ENCODE assay signal across 11 mouse cellular contexts in genomic region chr15:81891822-81892580, GRCm38 (mm10). TPM values are rescaled to one million over a fixed set of nuclear protein-coding genes. Genes with fewer than 3 reads are reported as not detected.
A peak's percentile ranks its signal among the peaks of the same experiment; 100 is the strongest.
DNase-seq lines count a peak whose midpoint lies in the region; ATAC-seq and TF ChIP-seq lines count a peak whose summit lies in the region.
"Had no signal": no experiment of that assay in that cellular context is flagged by ENCODE, and none has a peak within 500 bp of the region (broad histone marks: within the 10 kb centered on the region; RNA-seq: fewer than 3 reads in every experiment).

No protein-coding gene starts in this region.

- TF ChIP-seq EP300 in lung, postnatal 0 days (IDR thresholded peaks at IDR 0.05) = no peak

- DNase-seq in layer of hippocampus, adult 2 months (ENCODE audit: low spot score in 2 of 2) = no peak
- no peak for DNase-seq in layer of hippocampus, postnatal 25 days (ENCODE audit: extremely low spot score in 1 of 2, low spot score in 1 of 2)
- peak; percentile 26 for DNase-seq in G1E (ENCODE audit: low spot score)
- peak; percentile 7 for DNase-seq in mesoderm, embryonic 11.5 days (ENCODE audit: low read depth, low spot score)
- no peak for DNase-seq in lung, postnatal 0 days (ENCODE audit: low spot score)
- DNase-seq in cerebellum, postnatal 10 days = no peak
- DNase-seq: gastrocnemius, postnatal 36 days; left cerebral cortex, postnatal 4 days had no signal

- no peak overlapping the region for H3K9ac ChIP-seq in lung, postnatal 0 days (replicated peaks; ENCODE audit: low read depth)
- H3K9ac ChIP-seq: forebrain, embryonic 13.5 days; hindbrain, embryonic 12.5 days had no signal

- TF ChIP-seq CTCF in layer of hippocampus, adult 2 months (conservative IDR thresholded peaks at IDR 0.05) = no peak
- TF ChIP-seq CTCF in G1E (IDR thresholded peaks at IDR 0.05; ENCODE audit: low read depth, low read length) = no peak
- no peak for TF ChIP-seq CTCF in lung, postnatal 0 days (IDR thresholded peaks at IDR 0.05)

- peaks cover 94% of the 10 kb centered on the region for H3K36me3 ChIP-seq in G1E (replicated peaks)
- peaks cover 14% of the 10 kb centered on the region; the same call in 1 of the 2 replicates for H3K36me3 ChIP-seq in lung, postnatal 0 days (ENCODE audit: insufficient read depth, low read length)

- H3K4me2 ChIP-seq in lung, postnatal 0 days (replicated peaks; ENCODE audit: low read depth, low read length) = no peak overlapping the region
- H3K4me2 ChIP-seq: forebrain, embryonic 13.5 days; hindbrain, embryonic 12.5 days had no signal

- no peak overlapping the region for H3K4me3 ChIP-seq in layer of hippocampus, adult 2 months
- peak overlapping the region; percentile 28; the same call in 1 of the 2 replicates for H3K4me3 ChIP-seq in G1E (ENCODE audit: low read depth, low read length)
- H3K4me3 ChIP-seq in lung, postnatal 0 days (ENCODE audit: low read depth, low read length) = no peak overlapping the region
- H3K4me3 ChIP-seq: forebrain, embryonic 13.5 days; hindbrain, embryonic 12.5 days had no signal

- peak; percentile 54; the same call in 1 of the 2 replicates for ATAC-seq in G1E (ENCODE audit: extremely low read depth, insufficient number of reproducible peaks, low FRiP score, poor library complexity, severe bottlenecking)
- ATAC-seq in erythroid progenitor cell, adult 5-6 weeks (replicated peaks; ENCODE audit: low FRiP score, poor library complexity, severe bottlenecking) = peak; percentile 92
- no peak for ATAC-seq in lung, postnatal 0 days
- ATAC-seq: forebrain, embryonic 13.5 days had no signal

- no peaks in the 10 kb centered on the region for H3K9me3 ChIP-seq in G1E (replicated peaks)
- H3K9me3 ChIP-seq in lung, postnatal 0 days (ENCODE audit: low read length) = no peaks in the 10 kb centered on the region
- H3K9me3 ChIP-seq: forebrain, embryonic 13.5 days; hindbrain, embryonic 12.5 days had no signal

- peaks cover 41% of the 10 kb centered on the region for H3K4me1 ChIP-seq in G1E (ENCODE audit: insufficient read depth, low read depth, low read length)
- no peaks in the 10 kb centered on the region for H3K4me1 ChIP-seq in lung, postnatal 0 days (ENCODE audit: insufficient read depth, low read depth, low read length)
- H3K4me1 ChIP-seq: forebrain, embryonic 13.5 days; hindbrain, embryonic 12.5 days had no signal

- 81% methylated on average over 8 of the region's 8 CpGs for WGBS in lung, postnatal 0 days

- H3K27ac ChIP-seq in layer of hippocampus, adult 2 months = peak overlapping the region; percentile 43; the same call in 1 of the 2 replicates
- no peak overlapping the region for H3K27ac ChIP-seq in lung, postnatal 0 days (ENCODE audit: low read length)
- H3K27ac ChIP-seq: forebrain, embryonic 13.5 days; hindbrain, embryonic 12.5 days had no signal

- no peaks in the 10 kb centered on the region for H3K27me3 ChIP-seq in G1E (ENCODE audit: insufficient read depth, low read length)
- H3K27me3 ChIP-seq in lung, postnatal 0 days (replicated peaks; ENCODE audit: insufficient read depth, low read length) = no peaks in the 10 kb centered on the region
- H3K27me3 ChIP-seq: forebrain, embryonic 13.5 days; hindbrain, embryonic 12.5 days had no signal

RNA-seq across cellular contexts. Expression of gene Aco2, which starts 19.9 kb away (rescaled TPM):
- 100 to 1,000 TPM; 442 to 446 TPM for total RNA-seq in layer of hippocampus, adult 2 months (2021)
- 100 to 1,000 TPM; 475 to 495 TPM for total RNA-seq in layer of hippocampus, postnatal 25 days (2021)
- total RNA-seq in G1E (2014; fragmentation: Nextera tagmentation) (152 and 177 TPM in 2 replicates), G1E (2017) (124 and 140 TPM in 2 replicates)
- 142 TPM in 2 replicates for polyA plus RNA-seq in G1E (2012)
- 44.4 and 51.5 TPM in 2 replicates for total RNA-seq in erythroid progenitor cell, adult 5-6 weeks (2015; ENCODE audit: low replicate concordance)
- total RNA-seq in erythroid progenitor cell, adult 5-6 weeks (2017; ENCODE audit: low replicate concordance) = 72.2 and 113 TPM in 2 replicates
- 89.2 and 90.8 TPM in 2 replicates for polyA plus RNA-seq in lung, postnatal 0 days (2015; fragmentation: Nextera tagmentation; extraction: Ambion mirVana)

RNA-seq across cellular contexts. Expression of gene Phf5a, which starts 20.3 kb away (rescaled TPM):
- 10 to 100 TPM; 33.0 to 36.8 TPM for total RNA-seq in layer of hippocampus, adult 2 months (2021)
- total RNA-seq in layer of hippocampus, postnatal 25 days (2021) = 10 to 100 TPM; 32.6 to 40.0 TPM
- total RNA-seq in G1E (2014; fragmentation: Nextera tagmentation) (79.6 and 81.9 TPM in 2 replicates), G1E (2017) (99.2 and 121 TPM in 2 replicates)
- polyA plus RNA-seq in G1E (2012) = 8.0 and 10.3 TPM in 2 replicates
- 49.0 and 58.3 TPM in 2 replicates for total RNA-seq in erythroid progenitor cell, adult 5-6 weeks (2015; ENCODE audit: low replicate concordance)
- 18.6 and 46.0 TPM in 2 replicates for total RNA-seq in erythroid progenitor cell, adult 5-6 weeks (2017; ENCODE audit: low replicate concordance)
- 80.3 and 88.8 TPM in 2 replicates for polyA plus RNA-seq in lung, postnatal 0 days (2015; fragmentation: Nextera tagmentation; extraction: Ambion mirVana)

RNA-seq across cellular contexts. Expression of gene Tob2, which starts 33.4 kb away (rescaled TPM):
- total RNA-seq in layer of hippocampus, adult 2 months (2021) = 10 to 100 TPM; 28.6 to 38.4 TPM
- 10 to 100 TPM; 27.7 to 34.1 TPM for total RNA-seq in layer of hippocampus, postnatal 25 days (2021)
- total RNA-seq in G1E (2014; fragmentation: Nextera tagmentation) (30.4 and 32.3 TPM in 2 replicates), G1E (2017) (8.5 and 9.9 TPM in 2 replicates)
- polyA plus RNA-seq in G1E (2012) = 35.4 and 37.5 TPM in 2 replicates
- total RNA-seq in erythroid progenitor cell, adult 5-6 weeks (2015; ENCODE audit: low replicate concordance) = 9.7 and 10.5 TPM in 2 replicates
- 8.7 and 9.4 TPM in 2 replicates for total RNA-seq in erythroid progenitor cell, adult 5-6 weeks (2017; ENCODE audit: low replicate concordance)
- 24.8 and 30.0 TPM in 2 replicates for polyA plus RNA-seq in lung, postnatal 0 days (2015; fragmentation: Nextera tagmentation; extraction: Ambion mirVana)

RNA-seq across cellular contexts. Expression of gene Polr3h, which starts 34.0 kb away (rescaled TPM):
- total RNA-seq in layer of hippocampus, adult 2 months (2021) = 10 to 100 TPM; 44.8 to 51.4 TPM
- total RNA-seq in layer of hippocampus, postnatal 25 days (2021) = 10 to 100 TPM; 48.0 to 52.8 TPM
- total RNA-seq in G1E (2014; fragmentation: Nextera tagmentation) (6.8 and 8.4 TPM in 2 replicates), G1E (2017) (25.0 and 26.7 TPM in 2 replicates)
- polyA plus RNA-seq in G1E (2012) = 36.8 and 62.8 TPM in 2 replicates
- total RNA-seq in erythroid progenitor cell, adult 5-6 weeks (2015; ENCODE audit: low replicate concordance) = 1.1 and 6.7 TPM in 2 replicates
- 6.0 and 9.1 TPM in 2 replicates for total RNA-seq in erythroid progenitor cell, adult 5-6 weeks (2017; ENCODE audit: low replicate concordance)
- 41.8 and 43.1 TPM in 2 replicates for polyA plus RNA-seq in lung, postnatal 0 days (2015; fragmentation: Nextera tagmentation; extraction: Ambion mirVana)

RNA-seq across cellular contexts. Expression of gene Csdc2, which starts 44.6 kb away (rescaled TPM):
- total RNA-seq in layer of hippocampus, adult 2 months (2021) = 10 to 100 TPM; 75.2 to 81.8 TPM
- total RNA-seq in layer of hippocampus, postnatal 25 days (2021) = 10 to 100 TPM; 89.9 to 90.2 TPM
- total RNA-seq in G1E (2014; fragmentation: Nextera tagmentation) (not detected in 2 replicates), G1E (2017) (0.17 TPM in 1 of 2 replicates, not detected in the other)
- not detected in 2 replicates for polyA plus RNA-seq in G1E (2012)
- not detected in 2 replicates for total RNA-seq in erythroid progenitor cell, adult 5-6 weeks (2015; ENCODE audit: low replicate concordance)
- total RNA-seq in erythroid progenitor cell, adult 5-6 weeks (2017; ENCODE audit: low replicate concordance) = not detected in 2 replicates
- 3.8 TPM in 2 replicates for polyA plus RNA-seq in lung, postnatal 0 days (2015; fragmentation: Nextera tagmentation; extraction: Ambion mirVana)

Comparison
In these comparisons a context has a peak if more than half of its experiments do, and no peak if none do; other contexts are left out.
1. DNase-seq: peak in G1E (single experiment) and mesoderm, embryonic 11.5 days (single experiment); none in layer of hippocampus, adult 2 months (0 of 2), layer of hippocampus, postnatal 25 days (0 of 2), lung, postnatal 0 days (single experiment) and cerebellum, postnatal 10 days (0 of 2).